Mouse (Mus musculus): ENCODE data around the gene Slc35d2. TPM values are rescaled to one million over a fixed set of nuclear protein-coding genes. Genes with fewer than 3 reads are reported as not detected.

Slc35d2 gene
- polyA plus RNA-seq, 1 experiment from 2014 or later: 5.3 TPM

Other genes with a start within 250 kb of the Slc35d2 start
- gene Hsd17b3, start 40.1 kb downstream of the Slc35d2 start, polyA plus RNA-seq (2015; fragmentation: Nextera tagmentation; extraction: Ambion mirVana): not detected in 2 replicates
- gene Zfp367, start 23.8 kb upstream of the Slc35d2 start, polyA plus RNA-seq (2015; fragmentation: Nextera tagmentation; extraction: Ambion mirVana): 17.0 and 18.3 TPM in 2 replicates
- gene Habp4, start 32.5 kb upstream of the Slc35d2 start, polyA plus RNA-seq (2015; fragmentation: Nextera tagmentation; extraction: Ambion mirVana): 25.6 and 28.2 TPM in 2 replicates
- 17.0 and 22.0 TPM in 2 replicates for gene Cdc14b, start 145.9 kb upstream of the Slc35d2 start, polyA plus RNA-seq (2015; fragmentation: Nextera tagmentation; extraction: Ambion mirVana)
- 38.9 and 41.4 TPM in 2 replicates for gene Aaed1, start 183.3 kb upstream of the Slc35d2 start, polyA plus RNA-seq (2015; fragmentation: Nextera tagmentation; extraction: Ambion mirVana)
- 205 and 206 TPM in 2 replicates for gene Ctsl, start 241.5 kb upstream of the Slc35d2 start, polyA plus RNA-seq (2015; fragmentation: Nextera tagmentation; extraction: Ambion mirVana)

Measured in limb, embryonic 13.5 days (tissue).